Mouse (Mus musculus) kidney, adult 2 months (tissue): ENCODE results near the gene Tbc1d1.

Experiments used
- CTCF ChIP-seq: fragments of 200-500 bp; conservative IDR thresholded peaks from 2 replicates; pipeline ENCODE4 v1.5.1; 2011; ENCODE audit warnings: low read depth, mild to moderate bottlenecking, control low read depth, low read length, moderate library complexity, mixed read lengths; ENCODE audit not compliant: insufficient read depth, insufficient read length
- POLR2A ChIP-seq: fragments of 200-500 bp; IDR thresholded peaks from one replicate; pipeline ENCODE4 v1.6.1; 2011; ENCODE audit warnings: low read depth, low read length, control low read depth

GRCm38 (mm10) chr5:64358639-64359584 is 202.8 kb downstream of the Tbc1d1 start:
- TF ChIP-seq CTCF (no peak), POLR2A (no peak)
